ENCODE assay signal across 8 mouse cellular contexts in genomic region chr9:32031950-32032453, GRCm38 (mm10).
DNase-seq lines count a peak whose midpoint lies in the region; ATAC-seq and TF ChIP-seq lines count a peak whose summit lies in the region.

No protein-coding gene starts in this region.

- WGBS in lung, embryonic 15.5 days: under 1% methylated on average over 42 of the region's 64 CpGs

- H3K9me3 ChIP-seq in ES-Bruce4 (replicated peaks; ENCODE audit: control insufficient read depth, insufficient read depth, low read length, poor library complexity, severe bottlenecking): no peaks in the 10 kb centered on the region
- H3K9me3 ChIP-seq in lung, embryonic 15.5 days: no peaks in the 10 kb centered on the region

- H3K36me3 ChIP-seq in ES-Bruce4 (ENCODE audit: control insufficient read depth, insufficient read depth, low read length, poor library complexity, severe bottlenecking): no peaks in the 10 kb centered on the region
- H3K36me3 ChIP-seq in lung, embryonic 15.5 days: no peaks in the 10 kb centered on the region

- H3K4me2 ChIP-seq in lung, embryonic 15.5 days: peak overlapping the region; percentile 88

- H3K27ac ChIP-seq in ES-Bruce4 (ENCODE audit: insufficient read depth, low read length): peak overlapping the region; percentile 55
- H3K27ac ChIP-seq in lung, embryonic 15.5 days: peak overlapping the region; percentile 55; the same call in 1 of the 2 replicates

- H3K27me3 ChIP-seq in ES-Bruce4 (ENCODE audit: control insufficient read depth, insufficient read depth, low read length, poor library complexity, severe bottlenecking): no peaks in the 10 kb centered on the region
- H3K27me3 ChIP-seq in lung, embryonic 15.5 days: no peaks in the 10 kb centered on the region

- peak overlapping the region; percentile 93 for H3K9ac ChIP-seq in ES-Bruce4 (ENCODE audit: low read depth, poor library complexity, severe bottlenecking)
- H3K9ac ChIP-seq in lung, embryonic 15.5 days: peak overlapping the region; percentile 69

- peak; percentile 93 for ATAC-seq in lung, embryonic 15.5 days (ENCODE audit: borderline replicate concordance, extremely low read depth, low FRiP score, low TSS enrichment)

- TF ChIP-seq EP300 in ES-Bruce4 (IDR thresholded peaks at IDR 0.05; ENCODE audit: insufficient read depth, low read depth, low read length): 0 out of 2 replicates have a peak, but pooled peaks have one; percentile 35

- peak; percentile 52 for DNase-seq in cerebellum, adult 11-12 months
- peak; percentile 85 for DNase-seq in forelimb bud, embryonic 11.5 days (ENCODE audit: low read depth, low spot score)
- peak; percentile 90 for DNase-seq in heart, postnatal 4 days
- peak; percentile 79 for DNase-seq in layer of hippocampus, adult 9-11 months
- peak; percentile 79 for DNase-seq in ovary, postnatal 14 days (ENCODE audit: low spot score)
- DNase-seq in thymus, postnatal 25 days: peak; percentile 64

- peak overlapping the region; percentile 93 for H3K4me3 ChIP-seq in ES-Bruce4 (ENCODE audit: low read depth, low read length)
- peak overlapping the region; percentile 84 for H3K4me3 ChIP-seq in lung, embryonic 15.5 days

- peaks cover 6% of the 10 kb centered on the region for H3K4me1 ChIP-seq in ES-Bruce4 (ENCODE audit: control insufficient read depth, insufficient read depth, low read length)
- peaks cover 34% of the 10 kb centered on the region for H3K4me1 ChIP-seq in lung, embryonic 15.5 days

- no peak for TF ChIP-seq POLR2A in ES-Bruce4 (IDR thresholded peaks at IDR 0.05; ENCODE audit: insufficient read depth, low read length)

- TF ChIP-seq CTCF in ES-Bruce4 (IDR thresholded peaks at IDR 0.05; ENCODE audit: low read depth, low read length): no peak

Comparison
In these comparisons a context has a peak if more than half of its experiments do, and no peak if none do; other contexts are left out.
1. Peak in every context shown above with its lines: DNase-seq, ATAC-seq, H3K4me3 ChIP-seq and H3K27ac ChIP-seq.